Mouse (Mus musculus) layer of hippocampus, adult 8-10 months (tissue): ENCODE measurements around the gene Gm42517. TPM values are rescaled to one million over a fixed set of nuclear protein-coding genes. Genes with fewer than 3 reads are reported as not detected.
A peak's percentile ranks its signal among the peaks of the same experiment; 100 is the strongest.

ENCODE experiments used
- DNase-seq, 2 experiments: peaks; one replicate each; pipeline ENCODE4 v3.0.0; 2022; ENCODE audit warnings: low spot score in 2 of 2
- total RNA-seq, 4 experiments: library from RNA; stranded (reverse); gene quantifications; 2 replicates each; pipeline ENCODE4 v1.2.4; 2022

The Gm42517 gene
- total RNA-seq: 10 to 100 TPM; 45.5 to 49.4 (median 47.9) TPM

DNA sequence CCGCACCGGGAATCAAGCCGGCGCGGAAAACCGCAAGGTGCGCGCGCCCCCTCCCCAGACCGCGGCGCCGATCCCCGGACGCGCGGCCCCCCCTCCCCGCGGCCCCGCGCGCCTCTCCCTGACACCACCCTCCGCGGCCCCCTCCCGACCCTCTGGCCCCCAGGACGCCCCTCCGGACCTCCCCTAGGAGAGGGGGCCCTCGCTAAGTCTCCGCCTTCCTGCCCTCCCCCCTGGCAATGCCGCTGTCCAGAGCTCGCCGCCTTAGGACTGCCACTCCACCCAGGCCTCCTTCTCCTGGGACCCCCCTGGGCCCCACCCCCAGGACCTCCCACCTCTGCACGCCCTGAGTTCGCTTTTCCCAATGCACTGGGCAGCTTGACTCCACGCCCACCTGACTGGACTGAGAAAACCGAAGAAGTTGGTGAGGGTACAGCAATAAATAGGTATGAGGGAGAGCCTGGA, at the start of gene Gm42517:
Gene Gm42517, minus strand, starts transcription at position 52 of the 462 bp plus-strand sequence.
- DNase-seq: no peak

DNA sequence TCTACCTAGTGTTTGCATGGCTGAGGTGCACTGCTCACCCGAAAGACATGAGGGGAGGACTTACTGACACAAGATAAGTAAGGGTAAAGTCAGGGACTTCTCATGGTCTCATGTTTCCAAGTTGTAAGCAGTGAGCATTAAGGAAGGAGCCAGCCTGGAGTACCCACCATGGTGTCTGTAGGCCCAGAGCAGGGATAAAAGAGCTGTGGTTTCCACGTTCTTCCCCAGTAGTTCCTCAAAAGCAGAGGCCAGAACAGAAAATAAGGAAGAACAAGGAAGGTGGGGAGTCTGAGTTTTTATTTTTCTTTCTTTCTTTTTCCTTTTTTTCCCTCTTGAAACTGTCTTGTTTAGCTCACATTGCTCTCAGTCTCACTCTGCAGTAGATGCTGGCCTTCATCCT, 47.0 kb upstream of the Gm42517 start:
- DNase-seq: no peak

DNA sequence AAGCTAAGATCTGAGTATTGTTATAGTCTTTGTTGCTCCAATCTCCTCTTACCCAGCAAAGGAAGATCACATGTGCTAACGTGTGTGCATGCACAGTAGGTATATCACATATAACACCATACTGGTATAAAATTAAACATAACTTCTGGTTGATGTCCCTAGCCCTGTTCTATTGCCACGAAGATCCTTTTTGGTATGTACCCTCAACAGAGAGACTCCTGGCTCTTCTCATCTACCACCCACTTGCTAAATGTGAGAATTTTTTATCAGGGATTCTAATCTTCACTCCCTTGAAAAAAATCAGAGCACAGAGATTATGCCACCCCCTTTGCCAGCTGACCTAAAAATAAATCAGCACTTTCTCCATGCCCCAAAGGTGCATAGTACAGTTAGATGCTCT, 39.3 kb upstream of the Gm42517 start:
- no peak for DNase-seq

DNA sequence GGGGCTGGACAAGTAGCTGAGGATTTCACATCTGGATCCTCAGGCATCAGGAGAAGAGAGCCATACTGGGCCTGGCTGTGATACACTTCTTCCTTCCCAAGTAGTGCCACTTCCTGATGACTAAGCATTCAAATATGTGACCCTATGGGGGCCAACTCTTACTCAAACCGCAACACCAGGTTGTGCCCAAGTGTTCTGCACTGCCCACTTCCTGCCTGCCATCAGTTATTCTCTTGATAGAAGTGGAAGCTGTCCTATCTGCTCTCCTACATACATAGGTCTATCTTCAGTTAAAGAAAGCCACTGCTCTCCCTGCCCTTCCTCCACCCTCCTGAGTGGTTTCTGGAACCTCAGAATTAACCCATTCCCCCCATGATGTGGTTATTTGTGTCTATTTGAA, 37.7 kb upstream of the Gm42517 start:
- no peak for DNase-seq

DNA sequence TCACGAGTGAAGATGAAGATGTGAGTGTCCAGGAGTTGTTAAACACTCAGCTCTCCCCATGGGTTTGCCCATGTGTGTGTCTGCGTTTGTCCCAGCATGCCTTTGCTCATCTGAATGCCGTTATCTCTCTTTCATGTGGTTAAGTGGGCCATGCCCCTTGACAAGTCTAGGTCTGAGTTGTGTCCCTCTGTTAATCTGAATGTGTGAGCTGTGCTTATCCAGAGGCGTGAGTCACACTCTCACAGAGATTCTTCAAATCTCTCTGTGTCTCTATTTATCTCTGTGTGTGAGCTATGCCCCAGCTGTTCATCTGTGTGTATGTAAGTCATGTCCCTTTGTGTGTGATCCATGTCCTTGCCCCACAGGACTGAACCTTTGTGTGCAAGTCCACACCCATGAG, 35.7 kb upstream of the Gm42517 start:
- no peak for DNase-seq

DNA sequence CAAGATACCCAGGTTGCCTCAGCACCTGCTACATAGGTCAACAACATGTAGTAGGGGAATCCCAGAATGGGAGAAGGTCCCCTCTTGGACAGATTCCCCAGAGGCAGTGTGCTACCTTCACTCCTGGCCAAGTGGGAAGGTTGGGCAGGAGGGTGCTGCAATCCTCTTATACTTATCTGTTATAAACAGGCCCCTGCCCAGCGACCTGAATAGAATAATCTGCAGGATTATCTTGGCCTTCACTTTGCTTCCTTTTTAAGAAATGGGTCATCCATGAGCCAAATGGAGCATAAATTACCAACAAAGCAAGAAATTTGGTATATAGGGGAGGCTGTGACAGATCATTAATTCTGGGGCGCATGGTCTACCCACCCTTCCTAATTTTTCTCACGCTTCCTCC, 22.0 kb upstream of the Gm42517 start:
- DNase-seq: no peak

DNA sequence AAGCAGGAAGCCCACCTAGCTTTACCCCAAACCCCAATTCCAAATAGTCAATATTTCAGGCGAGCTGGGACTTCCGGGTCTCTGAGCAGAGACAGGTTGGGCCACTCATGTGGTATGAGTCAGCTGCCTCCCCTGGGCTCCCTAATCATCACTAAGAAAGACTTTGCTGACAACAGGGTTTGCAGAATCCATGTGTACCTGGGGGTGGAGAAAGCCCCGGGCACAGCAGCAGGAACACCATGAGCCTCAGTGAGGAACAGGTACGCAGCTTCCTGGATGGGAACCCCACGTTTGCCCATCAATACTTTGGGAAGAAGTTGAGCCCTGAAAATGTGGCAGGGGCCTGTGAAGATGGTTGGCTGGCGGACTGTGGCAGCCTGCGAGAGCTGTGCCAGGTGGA, 20.5 kb upstream of the Gm42517 start, which contains the start of gene Pde6b:
Gene Pde6b, plus strand, starts transcription at position 191 of the 400 bp plus-strand sequence.
- no peak for DNase-seq

DNA sequence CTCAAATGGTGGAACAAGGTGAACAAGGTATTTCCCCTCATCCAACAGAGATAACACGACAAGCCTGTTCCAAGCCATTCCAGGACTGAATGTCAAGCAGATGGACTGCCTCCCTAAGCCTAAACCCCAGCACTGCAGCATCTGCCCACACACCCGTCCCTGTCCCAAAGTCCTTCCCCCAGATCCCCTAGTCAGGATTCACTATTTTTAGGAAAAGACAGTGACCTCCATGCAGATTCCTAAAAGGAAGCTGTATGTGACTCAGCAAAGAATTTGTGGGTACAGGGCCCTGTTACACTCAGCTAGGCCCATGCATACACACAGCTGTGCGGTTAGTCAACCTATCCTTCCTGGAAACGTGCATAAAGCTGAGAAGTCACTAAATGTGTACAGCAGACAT, 18.7 kb upstream of the Gm42517 start:
- DNase-seq: no peak

DNA sequence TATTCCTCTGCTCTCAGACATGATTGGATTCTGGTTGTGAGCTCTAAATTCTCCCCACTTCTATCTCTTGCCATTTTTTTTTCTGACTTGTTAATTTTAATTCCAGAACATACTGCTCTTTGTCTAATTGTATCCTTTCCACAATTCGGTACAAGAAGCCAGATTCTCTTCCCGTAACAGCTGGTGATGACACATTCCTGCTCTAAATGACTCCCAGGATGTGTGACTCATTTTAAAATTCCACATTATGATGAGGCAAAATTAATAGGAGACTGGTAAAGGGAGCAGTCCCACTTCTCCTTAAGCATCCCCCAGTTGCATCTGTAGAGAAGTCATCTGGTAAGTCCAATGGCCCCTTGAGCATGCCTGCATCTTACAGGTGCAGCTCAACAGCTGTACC, 17.9 kb upstream of the Gm42517 start:
- DNase-seq: peak; percentile 50 to 71

DNA sequence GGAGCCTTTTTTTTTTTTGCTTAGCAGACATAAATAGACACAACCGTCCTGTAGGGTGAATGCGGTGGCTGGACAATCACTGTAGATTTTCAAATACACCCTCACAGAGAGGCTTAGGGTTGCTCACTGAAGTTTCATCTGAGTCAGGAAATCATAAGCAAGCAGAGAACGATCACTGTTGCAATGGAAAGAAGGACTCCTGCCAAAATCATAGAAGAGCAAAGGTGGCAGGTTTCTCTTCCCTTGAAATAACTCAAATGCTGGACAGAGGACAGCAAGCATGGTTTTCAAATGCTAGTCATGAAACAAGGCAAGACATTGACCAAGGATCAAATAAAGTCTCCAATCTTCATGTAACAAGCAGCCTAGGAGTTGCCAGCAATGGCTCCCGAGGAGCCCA, 10.6 kb upstream of the Gm42517 start:
- DNase-seq: no peak

DNA sequence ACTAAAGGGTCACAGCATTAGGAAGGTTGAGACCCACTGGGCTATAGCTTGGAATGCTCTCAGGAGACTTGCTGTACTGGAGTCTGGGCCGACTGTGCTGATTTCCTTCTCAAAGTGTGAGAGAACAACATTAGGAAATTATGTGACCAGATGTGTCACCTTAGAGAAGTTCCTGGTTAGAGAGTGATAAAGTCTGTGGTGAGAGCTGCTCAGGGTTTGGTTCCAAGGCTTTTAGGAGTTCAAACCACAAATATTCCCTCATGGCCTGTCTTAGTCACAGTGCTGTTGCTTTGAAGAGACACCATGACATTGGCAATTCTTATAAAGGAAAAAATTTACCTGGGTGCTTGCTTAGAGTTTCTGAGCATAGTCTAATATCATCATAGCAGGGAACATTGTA, 8.3 kb upstream of the Gm42517 start:
- no peak for DNase-seq

DNA sequence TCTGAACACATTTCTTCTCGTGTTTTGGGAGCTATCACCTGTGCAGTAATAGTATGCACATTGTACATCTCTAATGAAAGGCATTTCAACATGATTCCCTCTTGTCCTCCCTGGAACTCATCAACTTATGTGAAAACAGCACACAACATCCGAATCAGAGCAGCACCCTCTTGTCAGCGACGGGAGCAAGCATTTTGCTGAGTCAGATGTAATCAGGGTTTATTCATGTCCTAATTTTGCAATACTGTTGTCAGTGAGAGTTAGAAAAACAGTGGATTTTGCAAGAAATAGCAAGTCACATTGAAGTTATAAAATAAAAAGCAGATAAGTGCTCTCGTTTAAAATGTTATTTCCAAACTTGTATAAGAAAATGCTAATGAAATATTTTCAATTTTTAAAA, 6.4 kb upstream of the Gm42517 start:
- no peak for DNase-seq

DNA sequence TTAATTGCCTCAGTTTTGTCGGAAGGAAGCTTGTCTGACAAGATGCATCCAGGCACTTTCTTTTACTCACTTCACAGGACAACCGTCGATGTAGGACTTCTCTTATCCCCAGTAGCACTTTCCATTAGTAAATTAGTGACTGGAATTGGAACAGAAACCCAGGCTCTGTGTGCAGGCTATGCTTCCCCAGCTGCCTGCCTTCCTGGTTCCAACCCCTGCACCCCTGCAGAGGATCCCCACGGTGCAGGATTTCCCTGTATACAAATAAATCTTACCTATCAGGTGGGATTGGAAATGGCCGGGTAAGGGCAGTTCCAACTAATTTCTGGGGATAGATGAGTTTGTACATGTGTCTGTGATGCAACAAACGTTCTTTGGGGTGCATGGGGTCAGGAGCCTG, 2.2 kb upstream of the Gm42517 start:
- DNase-seq: no peak

DNA sequence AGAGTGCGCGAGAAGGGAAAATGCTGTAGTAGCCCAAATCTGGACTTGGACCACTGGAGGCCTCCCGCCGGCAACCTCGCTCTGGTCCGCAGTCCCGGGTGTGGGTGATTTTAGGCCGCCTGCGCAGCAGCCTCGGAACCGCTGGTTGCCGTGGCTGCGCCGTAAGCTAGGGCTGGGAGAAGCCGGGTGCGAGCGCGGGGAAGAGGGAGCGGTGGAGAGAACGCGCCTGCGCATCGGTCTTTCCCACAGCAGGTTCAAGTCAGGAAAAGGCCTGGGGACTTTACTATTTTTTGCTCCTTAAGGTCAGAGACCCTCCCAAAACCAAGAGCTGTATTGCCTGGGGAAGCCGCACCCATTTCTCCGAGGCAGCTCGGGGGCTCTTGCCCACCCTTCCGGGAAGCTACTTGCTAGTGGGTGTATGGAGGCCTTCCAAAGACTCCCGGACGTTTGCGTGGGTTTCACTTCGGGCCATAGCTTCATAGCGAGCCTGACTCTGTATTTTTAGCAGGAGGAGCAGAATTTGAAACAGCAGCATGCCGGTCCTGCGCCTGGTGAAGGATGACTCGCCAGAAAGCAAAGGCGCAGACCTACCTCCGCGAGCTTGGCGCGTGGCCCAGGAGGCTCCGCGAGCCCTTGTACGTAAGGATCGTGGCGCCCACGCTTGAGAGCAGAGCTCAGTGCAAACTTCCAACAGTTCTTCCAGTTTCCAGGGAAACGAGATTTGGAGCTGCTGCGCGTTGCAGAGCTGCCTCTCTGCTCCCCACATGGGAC, 1.3 kb upstream of the Gm42517 start:
- peak; percentile 86 to 87 for DNase-seq

DNA sequence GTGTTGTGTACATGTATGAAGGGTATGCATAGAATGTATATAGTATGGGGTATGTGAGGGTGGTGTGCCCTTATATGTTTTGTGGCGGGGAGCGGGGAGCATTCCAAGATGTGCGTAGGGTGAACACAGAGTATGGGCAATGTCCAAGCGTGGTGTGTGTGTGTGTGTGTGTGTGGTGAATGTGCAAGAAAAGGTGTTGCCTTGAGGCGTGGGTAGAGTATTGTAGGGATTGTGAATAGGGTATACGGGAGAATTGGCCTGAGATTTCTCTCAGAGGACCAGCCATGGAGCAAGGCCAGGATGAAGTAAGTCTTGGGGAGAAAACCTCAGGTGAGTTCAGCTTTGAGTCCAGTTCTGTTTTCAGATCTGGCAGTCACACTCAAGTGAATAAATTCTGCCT, 724 bp upstream of the Gm42517 start:
- no peak for DNase-seq

DNA sequence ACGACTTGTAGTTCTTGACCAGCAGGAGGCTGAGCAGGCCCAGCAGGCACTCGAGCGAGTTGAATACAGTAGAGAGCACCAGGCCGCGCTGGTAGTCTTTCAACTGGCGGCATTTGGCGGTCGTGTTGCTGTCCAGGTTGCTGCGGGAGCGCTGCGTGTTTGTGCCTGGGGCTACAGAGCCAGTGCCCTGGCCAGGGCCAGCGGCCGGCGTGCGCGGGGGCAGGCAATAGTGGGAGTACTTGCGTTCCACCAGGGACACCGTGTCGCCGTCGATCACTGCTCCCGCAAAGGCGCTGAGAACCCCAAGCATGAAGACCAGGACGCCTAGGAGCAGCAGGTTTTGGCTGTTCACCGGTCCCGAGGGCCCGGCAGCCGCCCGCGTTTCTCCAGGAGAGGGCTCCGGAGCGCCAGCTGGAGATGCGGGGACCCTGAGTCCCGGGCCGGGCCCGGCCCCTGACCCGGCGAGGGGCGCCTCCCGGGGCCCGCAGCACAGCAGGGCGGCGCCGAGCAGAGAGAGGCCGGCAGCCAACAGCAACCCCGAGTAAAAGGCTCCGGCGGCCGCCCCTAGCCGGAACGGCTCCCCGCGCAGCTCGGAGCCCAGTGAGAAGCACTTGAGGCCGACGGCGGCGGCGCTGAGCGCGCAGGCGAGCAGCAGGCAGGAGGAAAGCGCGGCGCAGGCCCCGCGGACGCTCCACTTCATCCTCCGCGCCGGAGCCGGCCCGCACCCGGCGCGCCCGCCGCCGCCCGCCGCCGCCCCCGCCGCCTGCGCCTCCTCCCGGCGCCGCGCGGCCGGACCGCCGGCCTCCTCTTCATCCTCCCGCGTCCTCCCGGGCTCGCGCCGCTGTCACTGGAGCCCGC, 509 bp downstream of the Gm42517 start:
- peak in 1 of 2 experiments; percentile 43 for DNase-seq

DNA sequence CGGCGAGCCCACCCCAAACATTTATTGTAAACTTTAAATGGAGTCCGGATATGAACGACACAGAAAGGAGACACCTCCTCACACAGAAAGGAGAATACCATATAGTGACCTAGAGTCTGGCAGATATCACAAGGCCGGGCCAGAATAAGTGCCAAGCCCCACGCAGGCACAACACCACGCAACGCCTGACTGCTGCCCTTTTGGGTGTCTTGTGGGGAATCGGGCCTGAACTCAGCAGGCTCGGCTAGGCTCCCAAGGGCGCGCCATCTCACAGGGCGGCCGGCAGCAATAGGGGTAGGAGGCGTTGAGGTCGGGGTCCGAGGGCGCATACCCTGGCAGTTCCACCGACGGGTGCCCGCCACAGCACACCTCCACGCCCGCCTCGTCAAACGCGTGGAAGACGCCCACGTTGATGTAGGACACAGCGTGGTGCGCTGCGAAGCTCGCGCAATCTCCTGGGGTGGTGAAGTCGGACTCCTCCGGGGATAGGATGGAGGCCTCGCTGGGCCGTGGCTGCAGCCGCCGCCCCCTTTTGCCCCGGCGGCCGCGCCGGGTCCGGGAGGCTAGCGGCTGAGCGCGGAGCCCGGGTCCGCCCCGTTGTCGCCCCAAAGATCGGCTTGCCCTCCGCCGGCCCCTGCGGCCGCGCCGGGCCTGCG, 1.3 kb downstream of the Gm42517 start:
- no peak for DNase-seq

DNA sequence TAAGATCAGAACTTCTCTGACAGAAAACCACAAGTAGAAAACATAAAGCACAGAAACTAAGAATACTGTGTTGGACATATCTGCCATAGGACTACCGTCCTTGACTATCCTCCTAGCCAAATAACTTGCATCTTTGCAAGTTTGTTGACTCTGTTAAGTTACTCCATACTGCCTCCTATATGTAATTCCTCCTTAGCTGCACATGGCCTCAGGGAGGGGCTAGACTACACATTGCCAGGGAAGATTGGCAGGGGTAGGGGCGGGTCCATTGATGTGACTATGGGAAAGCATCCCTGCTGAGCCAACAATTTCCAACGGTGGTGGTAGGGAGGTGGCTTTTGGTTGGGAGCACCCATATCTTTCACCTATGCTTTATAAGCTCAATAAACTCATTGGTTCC, 5.4 kb downstream of the Gm42517 start:
- no peak for DNase-seq

DNA sequence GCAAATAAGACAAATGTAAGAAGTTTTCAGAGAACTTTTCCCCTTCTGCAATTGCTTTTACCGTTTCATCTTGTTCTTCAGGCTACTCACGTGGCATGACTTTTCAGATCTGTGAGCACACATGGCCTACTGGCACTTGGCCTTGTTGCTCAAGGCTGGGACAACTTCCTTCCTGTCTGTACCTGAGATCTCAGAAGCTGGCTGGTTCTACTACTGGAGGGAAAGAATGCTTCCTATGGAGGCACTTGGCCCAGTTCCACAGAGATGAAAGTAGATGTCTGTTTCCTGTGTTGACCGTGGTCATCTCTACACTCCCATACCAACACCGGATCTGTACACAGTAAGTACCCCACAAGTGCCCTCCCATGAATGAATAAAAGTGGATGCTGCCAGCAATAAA, 7.5 kb downstream of the Gm42517 start:
- DNase-seq: no peak

DNA sequence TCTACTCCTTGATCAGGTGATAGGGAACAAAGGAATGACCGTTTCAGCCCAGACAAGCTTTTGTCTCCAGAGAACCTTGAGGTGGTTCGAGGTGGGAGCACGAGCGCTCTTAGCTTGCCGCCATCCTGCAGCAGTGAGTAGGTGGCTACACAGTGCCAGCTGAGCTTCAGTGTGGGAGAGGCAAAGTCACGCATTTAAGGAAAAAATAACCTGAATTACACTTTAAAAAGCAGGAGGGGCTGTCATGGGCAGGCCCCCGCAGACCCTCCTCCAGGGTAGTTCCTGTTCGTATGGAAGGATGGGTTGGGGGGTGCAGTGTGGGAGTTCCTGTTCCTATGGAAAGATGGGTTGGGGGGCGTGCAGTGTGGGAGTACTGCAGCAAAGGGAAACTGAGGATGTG, 8.2 kb downstream of the Gm42517 start:
- DNase-seq: no peak

DNA sequence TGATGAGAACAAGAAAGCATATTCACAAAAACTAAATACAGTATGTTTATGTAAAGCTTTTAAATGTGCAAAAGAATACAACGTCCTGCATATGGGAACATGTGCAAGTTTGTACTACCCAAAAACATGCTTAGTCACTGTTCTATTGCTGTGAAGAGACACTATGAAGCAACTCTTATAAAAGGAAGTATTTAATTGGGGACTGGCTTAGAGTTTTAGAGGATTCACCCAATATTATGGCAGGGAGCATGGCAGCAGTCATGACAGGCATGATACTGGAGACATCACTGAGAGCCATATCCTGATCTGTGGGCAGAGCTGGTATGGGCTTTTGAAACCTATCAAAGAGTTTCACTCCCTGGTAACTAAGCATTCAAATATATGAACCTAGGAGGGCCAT, 9.9 kb downstream of the Gm42517 start:
- DNase-seq: no peak

DNA sequence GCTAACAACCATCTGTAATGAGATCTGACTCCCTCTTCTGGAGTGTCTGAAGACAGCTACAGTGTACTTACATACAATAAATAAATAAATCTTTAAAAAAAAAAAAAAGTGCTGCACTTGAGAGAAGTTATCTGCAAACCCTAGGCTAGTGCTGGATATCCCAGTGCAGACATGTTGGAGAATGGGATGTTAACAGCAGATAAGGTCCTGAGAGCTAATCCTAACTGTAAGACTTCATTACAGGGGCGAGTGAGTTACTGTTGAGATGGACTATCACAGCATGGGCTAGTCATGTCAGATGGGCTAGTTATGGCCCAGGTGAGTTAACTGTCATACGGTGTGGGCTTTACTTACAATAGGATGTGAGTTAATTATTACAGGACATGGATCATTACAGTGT, 13.7 kb downstream of the Gm42517 start:
- DNase-seq: no peak
